Mouse (Mus musculus) erythroid progenitor cell, adult 5-6 weeks (primary cell): ENCODE results near the gene Rps15. TPM values are rescaled to one million over a fixed set of nuclear protein-coding genes. Genes with fewer than 3 reads are reported as not detected.

Experiments
- ATAC-seq: replicated peaks from 2 replicates; pipeline ENCODE4 v1.8.0; 2016; ENCODE audit warnings: moderate number of reproducible peaks, mild to moderate bottlenecking, moderate TSS enrichment, inconsistent platforms; ENCODE audit not compliant: poor library complexity, low FRiP score, severe bottlenecking
- total RNA-seq, 2 experiments: library from RNA; stranded (forward) in 1 of 2; stranded (reverse) in 1 of 2; fragments of 150-400 nt in 1 of 2; fragments of 186-747, 209-891 nt in 1 of 2; gene quantifications; 2 replicates each; pipeline versions ENCODE4 v1.2.3 to v1.2.4; 2015 to 2017; ENCODE audit warnings: low replicate concordance in 2 of 2

The Rps15 gene
- total RNA-seq, 2 experiments from 2014 or later, result 668 to 689 TPM

GRCm38 (mm10) chr10:80330084-80330483 lies 37.8 kb downstream of the Rps15 start:
- no peak for ATAC-seq

GRCm38 (mm10) chr10:80330888-80331287 lies 38.6 kb downstream of the Rps15 start:
- ATAC-seq, result no peak

GRCm38 (mm10) chr10:80331636-80332524 lies 39.6 kb downstream of the Rps15 start:
- ATAC-seq, result peak; percentile 80

GRCm38 (mm10) chr10:80332525-80332989 lies 40.3 kb downstream of the Rps15 start:
- peak; percentile 3; the same call in 1 of the 2 replicates for ATAC-seq

- ATAC-seq, result no peak
Measured at GRCm38 (mm10) chr10:80336263-80336662, 44.0 kb downstream of the Rps15 start.

GRCm38 (mm10) chr10:80339941-80340750 lies 47.9 kb downstream of the Rps15 start:
- ATAC-seq, result peak; percentile 63

- no peak for ATAC-seq
Measured at GRCm38 (mm10) chr10:80341026-80341425, 48.8 kb downstream of the Rps15 start.

GRCm38 (mm10) chr10:80341491-80342304 lies 49.4 kb downstream of the Rps15 start:
- no peak for ATAC-seq

- no peak for ATAC-seq
Measured at GRCm38 (mm10) chr10:80342305-80342748, 50.1 kb downstream of the Rps15 start.

- no peak for ATAC-seq
Measured at GRCm38 (mm10) chr10:80342749-80343424, 50.6 kb downstream of the Rps15 start.

GRCm38 (mm10) chr10:80343425-80343895 lies 51.2 kb downstream of the Rps15 start:
- ATAC-seq, result 0 out of 2 replicates have a peak, but pooled peaks have one; percentile 6

Other genes with a start within 250 kb of the Rps15 start
- gene Gpx4, start 245.3 kb upstream of the Rps15 start, total RNA-seq (2015; ENCODE audit: low replicate concordance), result 371 and 490 TPM in 2 replicates
- gene Gpx4, start 245.3 kb upstream of the Rps15 start, total RNA-seq (2017; ENCODE audit: low replicate concordance), result 239 and 372 TPM in 2 replicates
- gene Sbno2, start 186.9 kb upstream of the Rps15 start, total RNA-seq (2015; ENCODE audit: low replicate concordance), result 19.5 and 21.8 TPM in 2 replicates
- gene Sbno2, start 186.9 kb upstream of the Rps15 start, total RNA-seq (2017; ENCODE audit: low replicate concordance), result 34.3 and 36.1 TPM in 2 replicates
- gene Stk11, start 176.7 kb upstream of the Rps15 start, total RNA-seq (2015; ENCODE audit: low replicate concordance), result 224 and 296 TPM in 2 replicates
- 440 and 520 TPM in 2 replicates for gene Stk11, start 176.7 kb upstream of the Rps15 start, total RNA-seq (2017; ENCODE audit: low replicate concordance)
- 89.3 and 94.8 TPM in 2 replicates for gene Atp5d, start 153.8 kb upstream of the Rps15 start, total RNA-seq (2015; ENCODE audit: low replicate concordance)
- 19.4 and 39.9 TPM in 2 replicates for gene Atp5d, start 153.8 kb upstream of the Rps15 start, total RNA-seq (2017; ENCODE audit: low replicate concordance)
- not detected in 2 replicates for gene Cbarp, start 151.6 kb upstream of the Rps15 start, total RNA-seq (2015; ENCODE audit: low replicate concordance)
- gene Cbarp, start 151.6 kb upstream of the Rps15 start, total RNA-seq (2017; ENCODE audit: low replicate concordance), result not detected in 2 replicates
- gene Midn, start 144.2 kb upstream of the Rps15 start, total RNA-seq (2015; ENCODE audit: low replicate concordance), result 20.1 and 23.8 TPM in 2 replicates
- gene Midn, start 144.2 kb upstream of the Rps15 start, total RNA-seq (2017; ENCODE audit: low replicate concordance), result 12.5 and 18.2 TPM in 2 replicates
- gene Cirbp, start 126.5 kb upstream of the Rps15 start, total RNA-seq (2015; ENCODE audit: low replicate concordance), result 10.1 and 19.7 TPM in 2 replicates
- 33.5 and 39.6 TPM in 2 replicates for gene Cirbp, start 126.5 kb upstream of the Rps15 start, total RNA-seq (2017; ENCODE audit: low replicate concordance)
- not detected in 2 replicates for gene 1600002K03Rik, start 119.5 kb upstream of the Rps15 start, total RNA-seq (2015; ENCODE audit: low replicate concordance)
- gene 1600002K03Rik, start 119.5 kb upstream of the Rps15 start, total RNA-seq (2017; ENCODE audit: low replicate concordance), result not detected in 2 replicates
- not detected in 2 replicates for gene Efna2, start 113.0 kb upstream of the Rps15 start, total RNA-seq (2015; ENCODE audit: low replicate concordance)
- gene Efna2, start 113.0 kb upstream of the Rps15 start, total RNA-seq (2017; ENCODE audit: low replicate concordance), result not detected in 2 replicates
- gene Mum1, start 66.0 kb upstream of the Rps15 start, total RNA-seq (2015; ENCODE audit: low replicate concordance), result 26.3 and 59.5 TPM in 2 replicates
- gene Mum1, start 66.0 kb upstream of the Rps15 start, total RNA-seq (2017; ENCODE audit: low replicate concordance), result 65.3 and 74.2 TPM in 2 replicates
- gene Ndufs7, start 43.3 kb upstream of the Rps15 start, total RNA-seq (2015; ENCODE audit: low replicate concordance), result 87.6 and 109 TPM in 2 replicates
- 43.9 and 66.0 TPM in 2 replicates for gene Ndufs7, start 43.3 kb upstream of the Rps15 start, total RNA-seq (2017; ENCODE audit: low replicate concordance)
- gene Gamt, start 31.4 kb upstream of the Rps15 start, total RNA-seq (2015; ENCODE audit: low replicate concordance), result 1.4 TPM in 1 of 2 replicates, not detected in the other
- not detected in 2 replicates for gene Gamt, start 31.4 kb upstream of the Rps15 start, total RNA-seq (2017; ENCODE audit: low replicate concordance)
- gene Dazap1, start 31.0 kb upstream of the Rps15 start, total RNA-seq (2015; ENCODE audit: low replicate concordance), result 35.6 and 83.6 TPM in 2 replicates
- 72.0 and 102 TPM in 2 replicates for gene Dazap1, start 31.0 kb upstream of the Rps15 start, total RNA-seq (2017; ENCODE audit: low replicate concordance)
- not detected in 2 replicates for gene Apc2, start 3.5 kb downstream of the Rps15 start, total RNA-seq (2015; ENCODE audit: low replicate concordance)
- gene Apc2, start 3.5 kb downstream of the Rps15 start, total RNA-seq (2017; ENCODE audit: low replicate concordance), result 0.13 TPM in 1 of 2 replicates, not detected in the other
- 7.2 and 13.4 TPM in 2 replicates for gene 2310011J03Rik, start 28.1 kb downstream of the Rps15 start, total RNA-seq (2015; ENCODE audit: low replicate concordance)
- gene 2310011J03Rik, start 28.1 kb downstream of the Rps15 start, total RNA-seq (2017; ENCODE audit: low replicate concordance), result 6.1 and 10.8 TPM in 2 replicates
- gene Pcsk4, start 37.0 kb downstream of the Rps15 start, total RNA-seq (2015; ENCODE audit: low replicate concordance), result not detected in 2 replicates
- 1.0 TPM in 1 of 2 replicates, not detected in the other for gene Pcsk4, start 37.0 kb downstream of the Rps15 start, total RNA-seq (2017; ENCODE audit: low replicate concordance)
- 17.2 and 22.3 TPM in 2 replicates for gene Reep6, start 37.5 kb downstream of the Rps15 start, total RNA-seq (2015; ENCODE audit: low replicate concordance)
- gene Reep6, start 37.5 kb downstream of the Rps15 start, total RNA-seq (2017; ENCODE audit: low replicate concordance), result 16.8 and 18.2 TPM in 2 replicates
- 0.84 TPM in 1 of 2 replicates, not detected in the other for gene Adamtsl5, start 56.0 kb downstream of the Rps15 start, total RNA-seq (2015; ENCODE audit: low replicate concordance)
- gene Adamtsl5, start 56.0 kb downstream of the Rps15 start, total RNA-seq (2017; ENCODE audit: low replicate concordance), result 0.13 and 30.2 TPM in 2 replicates
- not detected in 2 replicates for gene Plk5, start 64.0 kb downstream of the Rps15 start, total RNA-seq (2015; ENCODE audit: low replicate concordance)
- not detected in 2 replicates for gene Plk5, start 64.0 kb downstream of the Rps15 start, total RNA-seq (2017; ENCODE audit: low replicate concordance)
- 1.4 TPM in 1 of 2 replicates, not detected in the other for gene Mex3d, start 95.2 kb downstream of the Rps15 start, total RNA-seq (2015; ENCODE audit: low replicate concordance)
- 6.7 TPM in 1 of 2 replicates, not detected in the other for gene Mex3d, start 95.2 kb downstream of the Rps15 start, total RNA-seq (2017; ENCODE audit: low replicate concordance)
- gene Mbd3, start 107.1 kb downstream of the Rps15 start, total RNA-seq (2015; ENCODE audit: low replicate concordance), result 33.5 TPM in 2 replicates
- 39.7 and 45.8 TPM in 2 replicates for gene Mbd3, start 107.1 kb downstream of the Rps15 start, total RNA-seq (2017; ENCODE audit: low replicate concordance)
- 65.8 and 80.0 TPM in 2 replicates for gene Uqcr11, start 114.4 kb downstream of the Rps15 start, total RNA-seq (2015; ENCODE audit: low replicate concordance)
- 67.9 and 87.3 TPM in 2 replicates for gene Uqcr11, start 114.4 kb downstream of the Rps15 start, total RNA-seq (2017; ENCODE audit: low replicate concordance)
- 127 and 148 TPM in 2 replicates for gene Tcf3, start 141.2 kb downstream of the Rps15 start, total RNA-seq (2015; ENCODE audit: low replicate concordance)
- 140 and 145 TPM in 2 replicates for gene Tcf3, start 141.2 kb downstream of the Rps15 start, total RNA-seq (2017; ENCODE audit: low replicate concordance)
- not detected in 2 replicates for gene Onecut3, start 202.4 kb downstream of the Rps15 start, total RNA-seq (2015; ENCODE audit: low replicate concordance)
- gene Onecut3, start 202.4 kb downstream of the Rps15 start, total RNA-seq (2017; ENCODE audit: low replicate concordance), result not detected in 2 replicates
- gene Atp8b3, start 246.7 kb downstream of the Rps15 start, total RNA-seq (2015; ENCODE audit: low replicate concordance), result not detected in 2 replicates
- gene Atp8b3, start 246.7 kb downstream of the Rps15 start, total RNA-seq (2017; ENCODE audit: low replicate concordance), result 0.39 TPM in 1 of 2 replicates, not detected in the other